Mouse (Mus musculus) small intestine, adult 2 months (tissue): Measurements from ENCODE around the gene Dpp4.

Experiments
- CTCF ChIP-seq: fragments of 200-500 bp; IDR thresholded peaks from 2 replicates; pipeline ENCODE4 v1.5.1; 2012; ENCODE audit warnings: low read depth, mild to moderate bottlenecking, control low read depth, inconsistent platforms, low read length, moderate library complexity, mixed read lengths; ENCODE audit not compliant: insufficient replicate concordance, insufficient read length; ENCODE audit errors: extremely low read depth
- POLR2A ChIP-seq: fragments of 200-500 bp; IDR thresholded peaks from 2 replicates; pipeline ENCODE4 v1.6.1; 2012; ENCODE audit warnings: low read depth, mild to moderate bottlenecking, control low read depth, inconsistent platforms, low read length, moderate library complexity

DNA sequence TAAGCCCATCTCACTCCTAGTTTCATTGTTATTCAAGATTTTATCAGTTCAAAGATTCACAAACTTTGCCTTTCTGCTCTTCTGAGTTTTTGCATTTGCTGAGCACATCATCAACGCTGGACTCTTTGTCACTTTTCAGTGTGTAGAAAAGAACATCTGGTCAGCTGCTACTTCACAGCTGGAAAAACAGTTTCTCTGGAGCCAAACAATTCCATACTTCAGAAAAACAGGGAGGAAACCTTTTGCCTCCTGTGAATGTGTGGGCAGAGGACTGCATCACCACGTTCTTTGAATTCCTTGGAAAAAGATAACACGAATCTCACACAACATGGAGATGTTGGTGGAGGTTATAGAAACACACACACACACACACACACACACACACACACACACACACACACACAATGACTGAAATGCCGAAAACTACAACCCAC is 11.3 kb upstream of the Dpp4 start:
- TF ChIP-seq CTCF (no peak), POLR2A (no peak)
